Mouse (Mus musculus) lung, adult 2 months (tissue): ENCODE results near the gene Cfap73.

Experiments used
- CTCF ChIP-seq: fragments of 200-500 bp; IDR thresholded peaks from 2 replicates; pipeline ENCODE4 v1.5.1; 2011; ENCODE audit warnings: mild to moderate bottlenecking, low read length, control low read depth; ENCODE audit not compliant: insufficient read depth
- POLR2A ChIP-seq: fragments of 200-500 bp; IDR thresholded peaks from 2 replicates; pipeline ENCODE4 v1.6.1; 2011; ENCODE audit warnings: low read depth, mild to moderate bottlenecking, control low read depth, low read length, borderline replicate concordance; ENCODE audit errors: extremely low read depth

DNA sequence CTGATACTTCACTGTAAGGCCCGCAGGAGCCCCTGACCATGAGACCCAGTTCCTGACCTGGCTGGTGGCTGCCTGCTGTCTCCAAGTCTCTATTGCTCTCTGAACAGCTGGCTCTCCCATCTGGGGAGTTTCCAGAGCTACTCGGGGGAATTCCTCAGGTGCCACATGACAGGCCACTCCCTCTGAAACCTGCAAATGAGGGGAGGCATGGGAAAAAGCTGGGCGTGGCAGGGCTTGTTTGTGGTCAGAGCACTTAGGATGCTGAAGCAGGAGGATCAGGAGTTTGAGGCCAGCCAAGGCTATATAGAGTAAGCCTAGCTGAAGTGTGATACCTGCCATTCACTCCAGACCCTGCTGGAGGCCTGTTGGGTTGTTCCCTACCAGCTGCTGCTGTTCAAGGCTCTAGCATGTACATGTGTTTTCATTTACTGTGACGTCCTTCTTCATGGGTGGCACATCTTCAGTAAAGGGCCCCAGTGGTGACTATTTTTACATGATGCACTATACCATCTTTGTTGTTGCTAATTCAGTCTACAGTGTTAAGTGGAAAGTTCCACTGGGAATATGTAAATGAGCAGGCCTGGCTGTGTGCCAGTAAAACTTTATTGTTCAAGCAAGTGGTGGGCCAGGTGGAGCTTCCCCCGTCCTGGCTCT, 11.7 kb downstream of the Cfap73 start:
- no peak for TF ChIP-seq CTCF
- no peak for TF ChIP-seq POLR2A
